Mouse (Mus musculus): ENCODE results near the gene Gm17334.

Gene Gm17334

DNA sequence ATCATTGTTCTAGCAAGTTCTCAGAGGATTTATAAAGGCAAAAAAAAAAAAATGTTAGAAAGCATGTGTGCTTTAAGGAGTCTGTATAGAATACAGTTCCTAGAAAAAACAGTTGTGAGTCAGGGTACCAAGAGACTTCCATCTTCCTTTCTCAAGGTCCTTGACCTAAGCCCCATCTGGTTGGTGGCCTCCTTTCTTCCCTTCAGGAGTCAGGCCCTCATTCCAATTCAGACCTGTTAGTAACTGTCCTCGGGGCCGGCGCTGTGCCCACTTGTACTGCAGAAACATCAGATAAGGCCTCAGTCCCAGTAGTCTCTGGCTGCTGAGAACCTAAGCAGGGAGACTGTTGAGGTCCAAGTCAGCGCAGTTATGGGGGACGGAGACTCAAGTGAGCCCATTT lies at the start of gene Gm17334:
TSS of gene Gm17334 (minus strand) at position 101 of the 400 bp plus-strand sequence.
- DNase-seq (ENCODE audit: extremely low spot score, low read depth, low spot score): no peak

- no peak for DNase-seq (ENCODE audit: extremely low spot score, low read depth, low spot score)
These were observed 49.0 kb upstream of the Gm17334 start for GRCm38 (mm10) chr11:53821945-53822338.

- DNase-seq (ENCODE audit: extremely low spot score, low read depth, low spot score): no peak
These were observed 48.4 kb upstream of the Gm17334 start for GRCm38 (mm10) chr11:53821230-53821944.

DNA sequence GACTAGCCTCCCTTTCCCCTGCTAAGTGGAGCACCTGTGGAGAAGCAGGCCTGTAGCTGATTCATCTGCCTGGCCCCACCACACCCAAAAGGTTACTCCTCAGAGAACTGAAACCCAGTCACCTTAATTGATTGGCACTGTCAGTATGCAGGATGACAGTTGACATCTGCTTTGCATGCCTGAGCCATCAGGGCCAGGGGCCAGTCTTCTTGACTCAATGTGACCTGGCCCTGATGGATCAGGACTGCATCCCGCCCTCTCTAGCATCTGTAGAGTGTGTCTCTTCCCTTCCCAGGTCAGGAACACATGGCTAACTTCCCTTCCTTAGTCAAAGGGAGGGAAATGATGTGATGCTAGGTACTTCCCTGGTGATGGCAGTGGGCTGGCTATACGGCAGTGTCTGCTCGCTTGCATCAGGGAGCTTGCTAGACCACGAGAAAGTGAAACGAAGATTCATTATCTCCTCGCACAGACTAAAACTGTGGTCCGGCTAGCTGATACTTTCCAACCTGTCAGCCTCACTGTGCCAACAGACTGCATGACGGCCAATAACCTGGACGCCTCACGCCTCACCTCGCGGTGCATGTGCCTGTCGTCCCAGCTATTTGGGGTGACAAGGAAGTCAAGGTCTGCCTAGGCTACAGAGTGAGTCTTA lies 47.7 kb upstream of the Gm17334 start:
- no peak for DNase-seq (ENCODE audit: extremely low spot score, low read depth, low spot score)

DNA sequence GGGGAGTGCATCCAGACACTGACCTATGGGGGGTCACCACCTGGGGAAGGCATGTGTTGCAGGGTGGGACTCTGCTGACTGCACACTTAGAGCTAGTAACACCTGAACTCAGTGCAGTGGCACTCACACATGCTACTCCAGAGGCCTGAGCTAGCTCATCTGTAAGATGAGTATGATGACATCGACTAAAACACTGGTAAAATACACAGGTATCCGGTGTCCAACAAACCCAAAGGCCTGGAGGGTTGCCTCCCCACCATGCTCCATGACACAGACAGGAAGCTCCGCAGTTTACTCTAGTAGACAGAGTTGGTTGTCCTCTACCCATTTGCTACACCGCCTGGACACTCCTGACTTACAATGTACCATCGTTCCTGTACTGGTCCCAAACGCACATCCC lies 46.5 kb upstream of the Gm17334 start:
- no peak for DNase-seq (ENCODE audit: extremely low spot score, low read depth, low spot score)

DNA sequence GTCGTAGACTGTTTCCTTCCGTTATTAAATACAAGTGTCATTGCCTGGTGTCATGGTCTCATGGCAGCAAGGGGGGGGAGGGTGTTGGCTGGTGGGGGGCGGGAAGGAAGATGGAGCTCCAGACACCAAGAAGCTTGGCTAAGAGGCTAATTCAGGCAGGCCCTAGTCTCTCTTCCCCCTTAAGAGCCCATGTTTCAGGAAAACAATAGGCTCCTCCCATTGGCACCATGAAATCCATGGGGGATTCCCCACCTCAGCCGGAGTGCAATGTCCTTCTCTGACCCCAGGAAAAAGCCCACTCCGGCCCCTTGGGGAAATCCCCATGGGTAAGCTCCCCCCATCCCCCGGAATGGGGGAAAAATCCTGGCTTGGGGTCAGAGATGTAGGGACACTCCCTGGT lies 45.8 kb upstream of the Gm17334 start:
- DNase-seq (ENCODE audit: extremely low spot score, low read depth, low spot score): no peak

DNA sequence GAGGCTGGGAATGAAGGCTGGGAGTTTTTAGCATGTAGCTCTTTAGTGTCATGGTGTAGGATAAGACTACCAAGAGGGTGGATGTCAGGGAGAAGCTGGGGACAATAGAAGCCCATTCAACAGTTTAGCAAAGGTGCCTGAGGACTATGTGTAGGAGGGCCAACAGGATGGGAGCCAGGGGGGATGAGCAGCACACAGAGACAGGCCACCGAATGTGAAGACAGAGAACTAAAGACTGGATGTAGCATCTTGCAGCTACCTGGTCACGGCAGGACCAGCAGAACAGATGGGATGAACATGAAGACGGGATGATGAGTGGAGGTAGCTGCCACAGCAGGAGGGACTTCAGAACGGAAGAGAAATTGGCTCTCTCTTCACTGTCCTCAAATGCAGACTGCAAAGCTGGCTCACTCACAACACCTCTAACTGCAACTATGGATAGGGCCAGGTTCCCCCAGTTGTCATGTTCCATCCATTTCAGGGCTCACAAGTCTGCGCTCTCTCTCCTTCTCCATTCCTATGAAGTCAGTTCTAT lies 43.9 kb upstream of the Gm17334 start:
- DNase-seq (ENCODE audit: extremely low spot score, low read depth, low spot score): no peak

GRCm38 (mm10) chr11:53814810-53815209 lies 41.8 kb upstream of the Gm17334 start:
- DNase-seq (ENCODE audit: extremely low spot score, low read depth, low spot score): no peak

- DNase-seq (ENCODE audit: extremely low spot score, low read depth, low spot score): no peak
These were observed 40.2 kb upstream of the Gm17334 start for GRCm38 (mm10) chr11:53813001-53813868.

- no peak for DNase-seq (ENCODE audit: extremely low spot score, low read depth, low spot score)
These were observed 38.3 kb upstream of the Gm17334 start for GRCm38 (mm10) chr11:53811312-53811711.

GRCm38 (mm10) chr11:53810749-53811148 lies 37.8 kb upstream of the Gm17334 start:
- no peak for DNase-seq (ENCODE audit: extremely low spot score, low read depth, low spot score)

DNA sequence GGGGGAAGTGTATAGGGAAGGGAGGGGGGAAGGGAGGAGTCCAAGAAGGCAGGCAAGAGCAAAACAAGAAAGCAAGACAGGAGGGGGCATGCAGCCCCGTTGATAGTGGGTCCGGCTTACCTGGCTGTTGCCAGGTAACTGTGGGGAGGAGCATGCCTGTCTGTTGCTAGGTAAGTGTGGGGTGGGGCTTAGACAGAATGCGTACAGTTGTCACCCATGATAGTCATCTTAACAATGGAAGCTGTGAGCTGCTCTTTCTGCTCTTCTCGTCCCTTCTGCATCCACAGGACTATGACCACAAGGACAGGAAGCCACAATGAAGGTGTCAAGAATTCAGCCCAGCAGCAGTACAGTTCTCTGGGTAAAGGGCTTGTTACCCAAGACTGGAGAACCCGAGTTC lies 37.2 kb upstream of the Gm17334 start:
- DNase-seq (ENCODE audit: extremely low spot score, low read depth, low spot score): no peak

- no peak for DNase-seq (ENCODE audit: extremely low spot score, low read depth, low spot score)
These were observed 36.4 kb upstream of the Gm17334 start for GRCm38 (mm10) chr11:53809354-53809753.

DNA sequence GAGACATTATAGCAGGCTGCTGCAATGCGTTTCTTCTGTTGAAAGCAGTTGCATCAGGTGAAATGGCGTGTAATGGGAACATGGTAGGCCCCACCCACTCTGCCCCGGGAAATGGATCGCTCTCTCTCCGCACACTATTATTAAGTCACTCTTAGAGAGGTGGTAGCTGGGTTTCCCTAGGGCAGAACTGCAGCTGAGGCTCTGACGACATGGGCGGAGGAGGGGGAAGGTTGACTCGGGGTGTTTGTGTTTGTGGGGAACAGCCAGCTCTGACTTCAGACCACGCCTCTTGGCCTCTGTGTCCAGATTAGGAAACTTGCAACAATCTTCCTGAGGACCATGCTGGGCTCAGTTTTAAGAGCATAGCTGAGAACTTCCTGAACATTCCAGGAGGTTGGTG lies 32.8 kb upstream of the Gm17334 start:
- no peak for DNase-seq (ENCODE audit: extremely low spot score, low read depth, low spot score)

- no peak for DNase-seq (ENCODE audit: extremely low spot score, low read depth, low spot score)
These were observed 31.8 kb upstream of the Gm17334 start for GRCm38 (mm10) chr11:53804569-53805344.

DNA sequence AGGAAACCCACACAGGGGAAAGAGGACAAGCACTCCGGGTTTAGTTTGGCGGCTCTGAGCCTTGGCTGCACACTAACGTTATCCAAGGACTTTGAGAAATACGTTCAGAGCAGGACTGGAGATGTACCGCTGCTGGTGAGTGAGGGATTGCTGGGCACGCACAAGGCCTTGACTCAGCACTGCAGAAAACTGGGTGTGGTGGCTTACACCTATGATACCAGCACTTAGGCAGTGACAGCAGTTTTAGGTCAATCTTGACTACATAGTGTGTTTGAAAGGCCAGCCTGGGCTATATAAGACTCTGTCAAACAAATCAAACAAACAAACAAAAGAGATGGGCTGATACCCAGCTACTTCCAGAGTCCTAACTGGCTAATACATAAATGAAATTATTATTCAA lies 30.5 kb upstream of the Gm17334 start:
- DNase-seq (ENCODE audit: extremely low spot score, low read depth, low spot score): no peak

GRCm38 (mm10) chr11:53803093-53803492 lies 30.1 kb upstream of the Gm17334 start:
- no peak for DNase-seq (ENCODE audit: extremely low spot score, low read depth, low spot score)

GRCm38 (mm10) chr11:53800975-53801374 lies 28.0 kb upstream of the Gm17334 start:
- DNase-seq (ENCODE audit: extremely low spot score, low read depth, low spot score): no peak

GRCm38 (mm10) chr11:53800036-53800435 lies 27.0 kb upstream of the Gm17334 start:
- no peak for DNase-seq (ENCODE audit: extremely low spot score, low read depth, low spot score)

GRCm38 (mm10) chr11:53798041-53798711 lies 25.2 kb upstream of the Gm17334 start:
- no peak for DNase-seq (ENCODE audit: extremely low spot score, low read depth, low spot score)

Data from hindlimb bud, embryonic 11.5 days (tissue).